Mouse (Mus musculus) limb, embryonic 11.5 days (tissue): ENCODE measurements around the gene Trappc10. TPM values are rescaled to one million over a fixed set of nuclear protein-coding genes. Genes with fewer than 3 reads are reported as not detected.
A peak's percentile ranks its signal among the peaks of the same experiment; 100 is the strongest.

Experiments used
- ATAC-seq: fragments of 200-750 bp; cut with Nextera tagmentation; 2 replicates; pipeline ENCODE4 v1.8.0; 2017; ENCODE audit warnings: low read depth; ENCODE audit not compliant: insufficient number of reproducible peaks, low FRiP score, low TSS enrichment
- DNase-seq: peaks from one replicate; pipeline ENCODE4 v3.0.0-alpha.2; 2015; ENCODE audit warnings: low spot score
- H3K27ac ChIP-seq: fragments of 300-500 bp; sonication (generic); replicated peaks from 2 replicates; pipeline ENCODE4 v1.5.1; 2014; ENCODE audit warnings: low read depth, mild to moderate bottlenecking, low read length
- H3K27me3 ChIP-seq: fragments of 300-500 bp; sonication (generic); 2 replicates; pipeline ENCODE4 v1.6.1; 2014; ENCODE audit warnings: mild to moderate bottlenecking, low read length, mixed read lengths; ENCODE audit not compliant: control insufficient read depth, insufficient read depth
- H3K36me3 ChIP-seq: fragments of 300-500 bp; sonication (generic); 2 replicates; pipeline ENCODE4 v1.6.1; 2014; ENCODE audit warnings: mild to moderate bottlenecking, low read length, moderate library complexity, mixed read lengths; ENCODE audit not compliant: control insufficient read depth, insufficient read depth
- H3K4me1 ChIP-seq: fragments of 300-500 bp; sonication (generic); 2 replicates; pipeline ENCODE4 v1.6.1; 2014; ENCODE audit warnings: low read length, mixed read lengths; ENCODE audit not compliant: control insufficient read depth, insufficient read depth
- H3K4me2 ChIP-seq: fragments of 300-500 bp; sonication (generic); 2 replicates; pipeline ENCODE4 v1.6.1; 2014; ENCODE audit warnings: low read depth, mild to moderate bottlenecking, moderate library complexity; ENCODE audit not compliant: severe bottlenecking
- H3K4me3 ChIP-seq: fragments of 300-500 bp; sonication (generic); 2 replicates; pipeline ENCODE4 v1.5.1; 2014; ENCODE audit warnings: low read depth, low read length
- H3K9ac ChIP-seq: fragments of 300-500 bp; sonication (generic); 2 replicates; pipeline ENCODE4 v1.6.1; 2014; ENCODE audit warnings: mild to moderate bottlenecking, low read length
- H3K9me3 ChIP-seq: fragments of 300-500 bp; sonication (generic); 2 replicates; pipeline ENCODE4 v1.6.1; 2016; ENCODE audit warnings: low read length; ENCODE audit not compliant: control insufficient read depth
- WGBS: fragments of 180-500 bp; shearing (Covaris S2); extraction: QIAGEN DNeasy Blood & Tissue Kit; methylation state at CpG from one replicate; pipeline ENCODE4 v1.1.7; 2014; 5-methylcytosine and 5-hydroxymethylcytosine counted together
- polyA plus RNA-seq: library from polyadenylated mRNA; unstranded; fragments of >200 nt; fragmentation: Nextera tagmentation; extraction: Ambion mirVana; gene quantifications from 2 replicates; pipeline ENCODE4 v1.2.1, GENCODE M21; 2014

Gene Trappc10
- polyA plus RNA-seq, 1 experiment from 2014 or later, result 14.4 TPM

GRCm38 (mm10) chr10:78285409-78285808 is 41.0 kb upstream of the Trappc10 start:
- WGBS, result 84% methylated on average over 6 of the region's 6 CpGs
- Histone ChIP-seq H3K9me3 (no peaks in the 10 kb centered on the region), H3K36me3 (peaks cover 3% of the 10 kb centered on the region; the same call in 1 of the 2 replicates), H3K4me2 (no peak overlapping the region), H3K4me3 (no peak overlapping the region), H3K27me3 (no peaks in the 10 kb centered on the region), H3K4me1 (no peaks in the 10 kb centered on the region), H3K27ac (no peak overlapping the region), H3K9ac (no peak overlapping the region)
- ATAC-seq (no peak), DNase-seq (no peak)

- Histone ChIP-seq H3K36me3 (peaks cover 3% of the 10 kb centered on the region; the same call in 1 of the 2 replicates), H3K27me3 (no peaks in the 10 kb centered on the region), H3K9me3 (no peaks in the 10 kb centered on the region), H3K9ac (no peak overlapping the region), H3K4me2 (no peak overlapping the region), H3K4me3 (no peak overlapping the region), H3K27ac (no peak overlapping the region), H3K4me1 (no peaks in the 10 kb centered on the region)
- ATAC-seq, result no peak
- WGBS, result 87% methylated on average over 12 of the region's 12 CpGs
- no peak for DNase-seq
These were observed 40.4 kb upstream of the Trappc10 start for GRCm38 (mm10) chr10:78284812-78285211.

GRCm38 (mm10) chr10:78282411-78282810 is 38.0 kb upstream of the Trappc10 start:
- no peak overlapping the region for H3K4me2 ChIP-seq
- H3K27me3 ChIP-seq, result no peaks in the 10 kb centered on the region
- ATAC-seq, result no peak
- H3K4me3 ChIP-seq, result no peak overlapping the region
- H3K27ac ChIP-seq, result no peak overlapping the region
- no peak overlapping the region for H3K9ac ChIP-seq
- H3K36me3 ChIP-seq, result peaks cover 3% of the 10 kb centered on the region; the same call in 1 of the 2 replicates
- no peaks in the 10 kb centered on the region for H3K4me1 ChIP-seq
- WGBS, result 88% methylated on average over 4 of the region's 4 CpGs
- H3K9me3 ChIP-seq, result no peaks in the 10 kb centered on the region
- DNase-seq, result no peak

GRCm38 (mm10) chr10:78280486-78280885 is 36.0 kb upstream of the Trappc10 start:
- Histone ChIP-seq H3K4me1 (no peaks in the 10 kb centered on the region), H3K9me3 (no peaks in the 10 kb centered on the region), H3K4me2 (no peak overlapping the region), H3K4me3 (no peak overlapping the region), H3K27me3 (no peaks in the 10 kb centered on the region), H3K27ac (no peak overlapping the region), H3K36me3 (peaks cover 3% of the 10 kb centered on the region; the same call in 1 of the 2 replicates), H3K9ac (no peak overlapping the region; the same call in 1 of the 2 replicates)
- ATAC-seq (no peak), DNase-seq (no peak)
- WGBS, result 84% methylated on average over 9 of the region's 9 CpGs

GRCm38 (mm10) chr10:78279210-78279609 is 34.8 kb upstream of the Trappc10 start:
- Histone ChIP-seq H3K4me2 (no peak overlapping the region), H3K9me3 (no peaks in the 10 kb centered on the region), H3K4me3 (no peak overlapping the region), H3K4me1 (no peaks in the 10 kb centered on the region), H3K27me3 (no peaks in the 10 kb centered on the region), H3K27ac (no peak overlapping the region), H3K9ac (no peak overlapping the region), H3K36me3 (peaks cover 3% of the 10 kb centered on the region; the same call in 1 of the 2 replicates)
- DNase-seq (peak; percentile 61), ATAC-seq (peak; percentile 16; the same call in 1 of the 2 replicates)
- WGBS, result 39% methylated on average over 8 of the region's 8 CpGs

- no peak for ATAC-seq
- H3K9ac ChIP-seq, result no peak overlapping the region
- H3K36me3 ChIP-seq, result peaks cover 3% of the 10 kb centered on the region; the same call in 1 of the 2 replicates
- 79% methylated on average over 3 of the region's 3 CpGs for WGBS
- no peaks in the 10 kb centered on the region for H3K4me1 ChIP-seq
- H3K27me3 ChIP-seq, result no peaks in the 10 kb centered on the region
- DNase-seq, result no peak
- no peak overlapping the region for H3K4me2 ChIP-seq
- no peak overlapping the region for H3K4me3 ChIP-seq
- no peak overlapping the region for H3K27ac ChIP-seq
- H3K9me3 ChIP-seq, result no peaks in the 10 kb centered on the region
These were observed 33.4 kb upstream of the Trappc10 start for GRCm38 (mm10) chr10:78277835-78278234.

- Histone ChIP-seq H3K4me2 (no peak overlapping the region), H3K9ac (no peak overlapping the region), H3K4me3 (no peak overlapping the region), H3K36me3 (no peaks in the 10 kb centered on the region; the same call in 1 of the 2 replicates), H3K9me3 (no peaks in the 10 kb centered on the region), H3K27ac (no peak overlapping the region), H3K27me3 (no peaks in the 10 kb centered on the region), H3K4me1 (no peaks in the 10 kb centered on the region)
- no peak for ATAC-seq
- DNase-seq, result no peak
- 90% methylated on average over 4 of the region's 4 CpGs for WGBS
These were observed 31.8 kb upstream of the Trappc10 start for GRCm38 (mm10) chr10:78276242-78276641.

GRCm38 (mm10) chr10:78272932-78273331 is 28.5 kb upstream of the Trappc10 start:
- Histone ChIP-seq H3K4me3 (no peak overlapping the region), H3K36me3 (no peaks in the 10 kb centered on the region; the same call in 1 of the 2 replicates)
- 24% methylated on average over 8 of the region's 9 CpGs for WGBS

GRCm38 (mm10) chr10:78265881-78266280 is 21.4 kb upstream of the Trappc10 start:
- Histone ChIP-seq H3K27ac (no peak overlapping the region), H3K4me1 (no peaks in the 10 kb centered on the region), H3K9me3 (no peaks in the 10 kb centered on the region), H3K27me3 (no peaks in the 10 kb centered on the region), H3K36me3 (no peaks in the 10 kb centered on the region), H3K4me3 (no peak overlapping the region), H3K9ac (no peak overlapping the region), H3K4me2 (no peak overlapping the region)
- 72% methylated on average over 3 of the region's 3 CpGs for WGBS
- ATAC-seq, result no peak
- DNase-seq, result no peak

More at GRCm38 (mm10) chr10:78272932-78273331, 28.5 kb upstream of the Trappc10 start:
- H3K9ac ChIP-seq, result no peak overlapping the region
- ATAC-seq (no peak), DNase-seq (no peak)
- no peaks in the 10 kb centered on the region for H3K27me3 ChIP-seq
- no peaks in the 10 kb centered on the region for H3K9me3 ChIP-seq
- no peaks in the 10 kb centered on the region for H3K4me1 ChIP-seq
- no peak overlapping the region for H3K4me2 ChIP-seq
- H3K27ac ChIP-seq, result no peak overlapping the region
